Mouse (Mus musculus) hindlimb bud, embryonic 11.5 days (tissue): ENCODE results near the gene Trim7.
"Not testable (repeated sequence)": the region's sequence is repeated elsewhere in the genome, so short reads cannot be mapped to it uniquely, and the experiment has no call there.

Source experiments
- DNase-seq: peaks from one replicate; pipeline ENCODE4 v3.0.0-alpha.2; 2012; ENCODE audit warnings: low read depth, low spot score; ENCODE audit errors: extremely low spot score

Gene Trim7

GRCm38 (mm10) chr11:48846881-48847280, 20.9 kb downstream of the Trim7 start:
- no peak for DNase-seq

GRCm38 (mm10) chr11:48850240-48850639, 24.3 kb downstream of the Trim7 start:
- no peak for DNase-seq

GRCm38 (mm10) chr11:48851270-48851995, 25.5 kb downstream of the Trim7 start:
- DNase-seq: no peak

- no peak for DNase-seq
These were observed 26.2 kb downstream of the Trim7 start for GRCm38 (mm10) chr11:48852190-48852589.

- DNase-seq: no peak
These were observed 26.9 kb downstream of the Trim7 start for GRCm38 (mm10) chr11:48852624-48853473.

- DNase-seq: no peak
These were observed 27.7 kb downstream of the Trim7 start for GRCm38 (mm10) chr11:48853474-48854180.

- DNase-seq: no peak
These were observed 33.1 kb downstream of the Trim7 start for GRCm38 (mm10) chr11:48859014-48859413.

- no peak for DNase-seq
These were observed 36.9 kb downstream of the Trim7 start for GRCm38 (mm10) chr11:48862784-48863319.

- no peak for DNase-seq
These were observed 37.9 kb downstream of the Trim7 start for GRCm38 (mm10) chr11:48863808-48864207.

- no peak for DNase-seq
These were observed 40.5 kb downstream of the Trim7 start for GRCm38 (mm10) chr11:48866481-48866880.

- DNase-seq: no peak
These were observed 43.6 kb downstream of the Trim7 start for GRCm38 (mm10) chr11:48869380-48870110.

- no peak for DNase-seq
These were observed 44.8 kb downstream of the Trim7 start for GRCm38 (mm10) chr11:48870781-48871180.

- no peak for DNase-seq
These were observed 45.3 kb downstream of the Trim7 start, which contains the start of gene Irgm1 for GRCm38 (mm10) chr11:48871201-48871772. Gene Irgm1 (minus strand): TSS chr11:48871683.

GRCm38 (mm10) chr11:48871817-48872541, 46.0 kb downstream of the Trim7 start:
- no peak for DNase-seq

- no peak for DNase-seq
These were observed 46.9 kb downstream of the Trim7 start for GRCm38 (mm10) chr11:48872695-48873300.

- DNase-seq: no peak
These were observed 47.8 kb downstream of the Trim7 start for GRCm38 (mm10) chr11:48873591-48874290.

GRCm38 (mm10) chr11:48874465-48874864, 48.5 kb downstream of the Trim7 start:
- no peak for DNase-seq

GRCm38 (mm10) chr11:48875343-48875837, 49.5 kb downstream of the Trim7 start:
- DNase-seq: not testable (repeated sequence)
